Mouse (Mus musculus) heart, postnatal 0 days (tissue): ENCODE data around the gene Zfp580. TPM values are rescaled to one million over a fixed set of nuclear protein-coding genes. Genes with fewer than 3 reads are reported as not detected.

Experiments
- ATAC-seq: fragments of 200-750 bp; cut with Nextera tagmentation; 2 replicates; pipeline ENCODE4 v1.8.0; 2017; ENCODE audit warnings: low read depth, moderate number of reproducible peaks, moderate library complexity; ENCODE audit not compliant: insufficient read depth
- DNase-seq: peaks from one replicate; pipeline ENCODE4 v3.0.0-alpha.2; 2016; ENCODE audit warnings: low spot score
- H3K27ac ChIP-seq: fragments of 300-500 bp; sonication (generic); 2 replicates; pipeline ENCODE4 v1.5.1; 2014; ENCODE audit warnings: low read depth, mild to moderate bottlenecking
- H3K27me3 ChIP-seq: fragments of 300-500 bp; sonication (generic); 2 replicates; pipeline ENCODE4 v1.6.1; 2014; ENCODE audit warnings: low read length, mixed read lengths; ENCODE audit not compliant: control insufficient read depth, insufficient read depth
- H3K36me3 ChIP-seq: fragments of 300-500 bp; sonication (generic); replicated peaks from 2 replicates; pipeline ENCODE4 v1.6.1; 2014; ENCODE audit warnings: low read length, mixed read lengths; ENCODE audit not compliant: control insufficient read depth, insufficient read depth
- H3K4me1 ChIP-seq: fragments of 300-500 bp; sonication (generic); 2 replicates; pipeline ENCODE4 v1.6.1; 2014; ENCODE audit warnings: antibody characterized with exemption; ENCODE audit not compliant: control insufficient read depth, insufficient read depth
- H3K4me2 ChIP-seq: fragments of 300-500 bp; sonication (generic); 2 replicates; pipeline ENCODE4 v1.6.1; 2014; ENCODE audit warnings: low read depth, mild to moderate bottlenecking, low read length, moderate library complexity
- H3K4me3 ChIP-seq: fragments of 300-500 bp; sonication (generic); 2 replicates; pipeline ENCODE4 v1.5.1; 2014; ENCODE audit warnings: low read depth, low read length
- H3K9ac ChIP-seq: fragments of 300-500 bp; sonication (generic); replicated peaks from 2 replicates; pipeline ENCODE4 v1.6.1; 2014; ENCODE audit warnings: low read depth, low read length, mixed read lengths
- H3K9me3 ChIP-seq: fragments of 300-500 bp; sonication (generic); replicated peaks from 2 replicates; pipeline ENCODE4 v1.6.1; 2016; ENCODE audit warnings: low read length; ENCODE audit not compliant: control insufficient read depth
- CTCF ChIP-seq: IDR thresholded peaks from 2 replicates; pipeline ENCODE4 v1.5.1; 2016; ENCODE audit warnings: antibody characterized with exemption, control low read depth, low read depth
- EP300 ChIP-seq: IDR thresholded peaks from 2 replicates; pipeline ENCODE4 v1.6.1; 2016; ENCODE audit warnings: antibody characterized with exemption, low read depth
- WGBS: fragments of 180-500 bp; shearing (Covaris S2); extraction: QIAGEN DNeasy Blood & Tissue Kit; methylation state at CpG from one replicate; pipeline ENCODE4 v1.1.7; 2014; 5-methylcytosine and 5-hydroxymethylcytosine counted together
- polyA plus RNA-seq: library from polyadenylated mRNA; unstranded; fragments of >200 nt; fragmentation: Nextera tagmentation; extraction: Ambion mirVana; gene quantifications from 2 replicates; pipeline ENCODE4 v1.2.1, GENCODE M21; 2015
- total RNA-seq: library from RNA; depleted of rRNA; stranded (reverse); fragments of >200 nt; gene quantifications from 2 replicates; pipeline ENCODE4 v1.2.3, GENCODE M21; 2014; ENCODE audit warnings: low replicate concordance

Gene Zfp580
- total and polyA plus RNA-seq, 2 experiments from 2014 or later, result 16.6 TPM; not detected in 1

- no peaks in the 10 kb centered on the region for H3K9me3 ChIP-seq
- TF ChIP-seq EP300, result no peak
- no peak for TF ChIP-seq CTCF
Observed at GRCm38 (mm10) chr7:5057804-5058203, 6.5 kb downstream of the Zfp580 start.

DNA sequence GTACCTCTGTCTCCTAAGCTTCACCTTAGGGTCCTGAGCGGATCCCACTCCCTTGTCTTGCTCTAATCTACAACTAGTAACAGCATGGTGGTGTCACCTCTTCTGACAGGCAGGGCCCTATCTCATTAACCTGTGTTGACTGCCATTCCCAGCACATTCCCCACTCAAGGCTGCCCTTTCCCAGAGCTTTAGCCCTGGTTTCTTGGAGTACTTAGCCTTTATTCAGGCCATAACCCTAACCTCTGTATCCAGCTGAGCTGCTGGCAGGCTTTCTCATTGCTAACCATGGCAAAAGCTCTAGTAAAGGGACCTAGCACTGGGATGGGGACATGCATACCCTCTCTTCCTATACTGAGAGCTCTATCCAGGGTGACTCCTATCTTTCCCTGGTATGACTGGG lies 7.3 kb downstream of the Zfp580 start:
- peaks cover 49% of the 10 kb centered on the region for H3K27me3 ChIP-seq
- 85% methylated on average over 1 of the region's 1 CpGs for WGBS
- no peak for ATAC-seq
- no peaks in the 10 kb centered on the region for H3K36me3 ChIP-seq
- H3K4me1 ChIP-seq, result peaks cover 11% of the 10 kb centered on the region
- DNase-seq, result no peak
- no peak overlapping the region for H3K9ac ChIP-seq
- no peak overlapping the region for H3K27ac ChIP-seq
- no peak overlapping the region for H3K4me2 ChIP-seq
- no peak overlapping the region for H3K4me3 ChIP-seq
- TF ChIP-seq EP300, result no peak
- TF ChIP-seq CTCF, result no peak
- H3K9me3 ChIP-seq, result no peaks in the 10 kb centered on the region

More at GRCm38 (mm10) chr7:5057804-5058203, 6.5 kb downstream of the Zfp580 start:
- DNase-seq (no peak), ATAC-seq (no peak)
- H3K4me3 ChIP-seq, result no peak overlapping the region
- no peak overlapping the region for H3K9ac ChIP-seq
- H3K27me3 ChIP-seq, result peaks cover 57% of the 10 kb centered on the region
- no peak overlapping the region for H3K27ac ChIP-seq
- 36% methylated on average over 11 of the region's 11 CpGs for WGBS
- no peaks in the 10 kb centered on the region for H3K36me3 ChIP-seq
- no peak overlapping the region for H3K4me2 ChIP-seq
- peaks cover 8% of the 10 kb centered on the region for H3K4me1 ChIP-seq

DNA sequence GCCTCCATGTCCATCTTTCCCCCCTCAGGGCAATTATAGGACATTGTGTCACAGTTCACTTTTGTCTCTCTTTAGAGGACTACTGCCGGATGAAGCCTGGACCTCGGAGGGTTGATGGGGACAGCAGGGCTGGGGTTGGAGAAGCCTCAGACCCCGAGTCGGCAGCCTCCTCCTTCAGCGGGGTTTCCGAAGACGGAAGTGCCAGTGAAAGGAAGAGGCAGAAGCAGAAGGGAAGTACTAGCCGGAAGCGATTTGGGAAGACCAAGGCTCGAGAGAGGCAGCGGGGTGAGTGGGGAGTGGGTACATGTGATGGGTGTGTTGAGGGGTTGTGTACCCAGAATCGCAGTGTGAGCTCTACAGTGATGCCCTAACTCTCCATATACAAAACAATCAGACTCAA lies 8.1 kb downstream of the Zfp580 start:
- Histone ChIP-seq H3K4me2 (no peak overlapping the region), H3K9ac (no peak overlapping the region), H3K27me3 (peaks cover 41% of the 10 kb centered on the region), H3K36me3 (no peaks in the 10 kb centered on the region), H3K4me1 (peaks cover 18% of the 10 kb centered on the region), H3K9me3 (no peaks in the 10 kb centered on the region), H3K27ac (no peak overlapping the region), H3K4me3 (no peak overlapping the region)
- no peak for ATAC-seq
- DNase-seq, result no peak
- WGBS, result 87% methylated on average over 12 of the region's 12 CpGs
- TF ChIP-seq CTCF (no peak), EP300 (no peak)

DNA sequence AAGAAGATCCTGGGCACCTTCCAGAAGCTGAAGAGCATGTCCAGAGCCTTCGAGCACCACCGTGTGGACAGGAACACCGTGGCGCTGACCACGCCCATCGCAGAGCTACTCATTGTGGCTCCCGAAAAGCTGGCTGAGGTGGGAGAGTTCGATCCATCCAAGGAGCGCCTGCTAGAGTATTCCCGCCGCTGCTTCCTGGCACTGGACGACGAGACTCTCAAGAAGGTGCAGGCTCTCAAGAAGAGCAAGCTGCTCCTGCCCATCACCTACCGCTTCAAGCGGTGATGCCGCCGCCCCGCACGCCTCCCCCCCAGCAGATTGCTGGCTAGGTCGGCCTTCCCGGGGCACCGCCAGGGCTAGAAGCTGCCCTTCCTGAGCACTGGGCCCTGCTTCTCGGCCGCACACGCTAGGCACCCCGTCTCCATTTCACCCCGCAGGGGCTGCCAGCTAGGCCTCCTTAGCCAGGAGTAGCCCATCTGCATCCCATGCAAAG lies 8.9 kb downstream of the Zfp580 start:
- peak overlapping the region; percentile 99 for H3K4me2 ChIP-seq
- ATAC-seq (no peak), DNase-seq (peak; percentile 81)
- H3K27me3 ChIP-seq, result peaks cover 32% of the 10 kb centered on the region
- 3% methylated on average over 27 of the region's 27 CpGs for WGBS
- peak overlapping the region; percentile 69 for H3K4me3 ChIP-seq
- H3K4me1 ChIP-seq, result peaks cover 21% of the 10 kb centered on the region
- peak; percentile 75 for TF ChIP-seq CTCF
- TF ChIP-seq EP300, result no peak
- H3K27ac ChIP-seq, result peak overlapping the region; percentile 100
- no peaks in the 10 kb centered on the region for H3K9me3 ChIP-seq
- no peaks in the 10 kb centered on the region for H3K36me3 ChIP-seq
- peak overlapping the region; percentile 89 for H3K9ac ChIP-seq

GRCm38 (mm10) chr7:5060944-5061773 lies 9.8 kb downstream of the Zfp580 start:
- DNase-seq (peak; percentile 98), ATAC-seq (peak; percentile 89)
- no peaks in the 10 kb centered on the region for H3K9me3 ChIP-seq
- peaks cover 23% of the 10 kb centered on the region for H3K27me3 ChIP-seq
- TF ChIP-seq EP300, result no peak
- TF ChIP-seq CTCF, result peak; percentile 60
- peak overlapping the region; percentile 99 for H3K4me2 ChIP-seq
- peaks cover 8% of the 10 kb centered on the region for H3K36me3 ChIP-seq
- peak overlapping the region; percentile 69 for H3K4me3 ChIP-seq
- WGBS, result under 1% methylated on average over 60 of the region's 60 CpGs
- H3K9ac ChIP-seq, result peak overlapping the region; percentile 89
- H3K27ac ChIP-seq, result peak overlapping the region; percentile 100
- peaks cover 21% of the 10 kb centered on the region for H3K4me1 ChIP-seq
